Mouse (Mus musculus) intestine, embryonic 14.5 days (tissue): ENCODE results near the gene Sik1. TPM values are rescaled to one million over a fixed set of nuclear protein-coding genes. Genes with fewer than 3 reads are reported as not detected.
A peak's percentile ranks its signal among the peaks of the same experiment; 100 is the strongest.

Source experiments
- ATAC-seq: fragments of 200-750 bp; cut with Nextera tagmentation; replicated peaks from 2 replicates; pipeline ENCODE4 v1.8.0; 2017; ENCODE audit warnings: low read depth, moderate number of reproducible peaks, moderate TSS enrichment, moderate library complexity; ENCODE audit not compliant: low FRiP score, low TSS enrichment
- DNase-seq: peaks from one replicate; pipeline ENCODE4 v3.0.0-alpha.2; 2018; ENCODE audit warnings: low spot score
- H3K27ac ChIP-seq: fragments of 300-500 bp; sonication (generic); 2 replicates; pipeline ENCODE4 v1.5.1; 2014; ENCODE audit warnings: low read depth, mild to moderate bottlenecking, control low read depth
- H3K27me3 ChIP-seq: fragments of 300-500 bp; sonication (generic); replicated peaks from 2 replicates; pipeline ENCODE4 v1.6.1; 2014; ENCODE audit warnings: low read length, control low read depth; ENCODE audit not compliant: control insufficient read depth, insufficient read depth
- H3K36me3 ChIP-seq: fragments of 300-500 bp; sonication (generic); 2 replicates; pipeline ENCODE4 v1.6.1; 2014; ENCODE audit warnings: low read length, control low read depth; ENCODE audit not compliant: control insufficient read depth, insufficient read depth
- H3K4me1 ChIP-seq: fragments of 300-500 bp; sonication (generic); replicated peaks from 2 replicates; pipeline ENCODE4 v1.6.1; 2014; ENCODE audit warnings: low read length, control low read depth, mixed read lengths; ENCODE audit not compliant: control insufficient read depth, insufficient read depth
- H3K4me2 ChIP-seq: fragments of 300-500 bp; sonication (generic); 2 replicates; pipeline ENCODE4 v1.6.1; 2014; ENCODE audit warnings: low read length
- H3K4me3 ChIP-seq: fragments of 300-500 bp; sonication (generic); 2 replicates; pipeline ENCODE4 v1.5.1; 2014; ENCODE audit warnings: low read depth, low read length, control low read depth, mixed read lengths
- H3K9ac ChIP-seq: fragments of 300-500 bp; sonication (generic); 2 replicates; pipeline ENCODE4 v1.6.1; 2014; ENCODE audit warnings: mild to moderate bottlenecking, low read length
- H3K9me3 ChIP-seq: fragments of 300-500 bp; sonication (generic); 2 replicates; pipeline ENCODE4 v1.6.1; 2016; ENCODE audit warnings: low read length, control low read depth; ENCODE audit not compliant: control insufficient read depth
- WGBS: fragments of 180-500 bp; shearing (Covaris S2); extraction: QIAGEN DNeasy Blood & Tissue Kit; methylation state at CpG from one replicate; pipeline ENCODE4 v1.1.7; 2014; 5-methylcytosine and 5-hydroxymethylcytosine counted together
- polyA plus RNA-seq: library from polyadenylated mRNA; unstranded; fragments of >200 nt; fragmentation: Nextera tagmentation; extraction: Ambion mirVana; gene quantifications from 2 replicates; pipeline ENCODE4 v1.2.1, GENCODE M21; 2014

Gene Sik1
- polyA plus RNA-seq, 1 experiment from 2014 or later, result 9.2 TPM

GRCm38 (mm10) chr17:31842930-31843822 lies 12.4 kb downstream of the Sik1 start:
- peaks cover 48% of the 10 kb centered on the region for H3K36me3 ChIP-seq
- WGBS, result 87% methylated on average over 12 of the region's 12 CpGs
- no peaks in the 10 kb centered on the region for H3K27me3 ChIP-seq
- H3K9ac ChIP-seq, result no peak overlapping the region
- H3K4me1 ChIP-seq, result peaks cover 13% of the 10 kb centered on the region; the same call in 1 of the 2 replicates
- no peaks in the 10 kb centered on the region for H3K9me3 ChIP-seq
- H3K4me2 ChIP-seq, result no peak overlapping the region
- H3K27ac ChIP-seq, result no peak overlapping the region
- DNase-seq (no peak), ATAC-seq (no peak)
- no peak overlapping the region for H3K4me3 ChIP-seq

- no peak for ATAC-seq
- H3K4me3 ChIP-seq, result no peak overlapping the region
- 48% methylated on average over 18 of the region's 18 CpGs for WGBS
Measured at GRCm38 (mm10) chr17:31841842-31842611, 13.6 kb downstream of the Sik1 start.

GRCm38 (mm10) chr17:31841453-31841841 lies 14.2 kb downstream of the Sik1 start:
- H3K4me3 ChIP-seq, result no peak overlapping the region
- no peak overlapping the region for H3K4me2 ChIP-seq
- ATAC-seq (no peak), DNase-seq (no peak)
- no peaks in the 10 kb centered on the region for H3K27me3 ChIP-seq
- no peak overlapping the region for H3K9ac ChIP-seq
- no peaks in the 10 kb centered on the region for H3K9me3 ChIP-seq
- 78% methylated on average over 3 of the region's 3 CpGs for WGBS
- peaks cover 23% of the 10 kb centered on the region for H3K4me1 ChIP-seq
- H3K36me3 ChIP-seq, result peaks cover 30% of the 10 kb centered on the region
- H3K27ac ChIP-seq, result no peak overlapping the region; the same call in 1 of the 2 replicates

More at GRCm38 (mm10) chr17:31841842-31842611, 13.6 kb downstream of the Sik1 start:
- Histone ChIP-seq H3K9ac (no peak overlapping the region), H3K4me2 (no peak overlapping the region), H3K9me3 (no peaks in the 10 kb centered on the region), H3K27ac (peak overlapping the region; percentile 30; the same call in 1 of the 2 replicates), H3K4me1 (peaks cover 17% of the 10 kb centered on the region), H3K27me3 (no peaks in the 10 kb centered on the region), H3K36me3 (peaks cover 36% of the 10 kb centered on the region)
- no peak for DNase-seq

- Histone ChIP-seq H3K4me2 (no peak overlapping the region), H3K9me3 (peaks cover 4% of the 10 kb centered on the region; the same call in 1 of the 2 replicates), H3K4me3 (no peak overlapping the region), H3K4me1 (peaks cover 23% of the 10 kb centered on the region), H3K36me3 (peaks cover 21% of the 10 kb centered on the region), H3K27ac (no peak overlapping the region), H3K9ac (no peak overlapping the region), H3K27me3 (no peaks in the 10 kb centered on the region)
- no peak for ATAC-seq
- 74% methylated on average over 6 of the region's 6 CpGs for WGBS
- DNase-seq, result no peak
Measured at GRCm38 (mm10) chr17:31840423-31841003, 15.1 kb downstream of the Sik1 start.

GRCm38 (mm10) chr17:31836772-31837171 lies 18.8 kb downstream of the Sik1 start:
- no peak for ATAC-seq
- peak overlapping the region; percentile 16 for H3K27ac ChIP-seq
- WGBS, result 60% methylated on average over 7 of the region's 7 CpGs

GRCm38 (mm10) chr17:31836264-31836607 lies 19.4 kb downstream of the Sik1 start:
- Histone ChIP-seq H3K4me1 (peaks cover 27% of the 10 kb centered on the region), H3K36me3 (no peaks in the 10 kb centered on the region), H3K9ac (no peak overlapping the region), H3K4me3 (no peak overlapping the region), H3K27me3 (no peaks in the 10 kb centered on the region), H3K27ac (peak overlapping the region; percentile 16; the same call in 1 of the 2 replicates), H3K4me2 (no peak overlapping the region), H3K9me3 (peaks cover 5% of the 10 kb centered on the region; the same call in 1 of the 2 replicates)
- ATAC-seq, result no peak
- no peak for DNase-seq
- 73% methylated on average over 2 of the region's 2 CpGs for WGBS

More at GRCm38 (mm10) chr17:31836772-31837171, 18.8 kb downstream of the Sik1 start:
- no peaks in the 10 kb centered on the region for H3K27me3 ChIP-seq
- peaks cover 27% of the 10 kb centered on the region for H3K4me1 ChIP-seq
- no peak for DNase-seq
- no peak overlapping the region for H3K9ac ChIP-seq
- H3K9me3 ChIP-seq, result peaks cover 5% of the 10 kb centered on the region; the same call in 1 of the 2 replicates
- H3K4me2 ChIP-seq, result no peak overlapping the region
- no peak overlapping the region for H3K4me3 ChIP-seq
- H3K36me3 ChIP-seq, result no peaks in the 10 kb centered on the region

- no peaks in the 10 kb centered on the region for H3K27me3 ChIP-seq
- ATAC-seq, result no peak
- WGBS, result 95% methylated on average over 11 of the region's 11 CpGs
- H3K9me3 ChIP-seq, result peaks cover 5% of the 10 kb centered on the region; the same call in 1 of the 2 replicates
- H3K4me3 ChIP-seq, result no peak overlapping the region
- H3K4me2 ChIP-seq, result no peak overlapping the region
- DNase-seq, result no peak
- no peaks in the 10 kb centered on the region for H3K36me3 ChIP-seq
- no peak overlapping the region for H3K9ac ChIP-seq
- peaks cover 27% of the 10 kb centered on the region for H3K4me1 ChIP-seq
- no peak overlapping the region for H3K27ac ChIP-seq
Measured at GRCm38 (mm10) chr17:31835528-31836263, 19.9 kb downstream of the Sik1 start.
